Mouse (Mus musculus): ENCODE results near the gene Sash1. TPM values are rescaled to one million over a fixed set of nuclear protein-coding genes. Genes with fewer than 3 reads are reported as not detected.

Sash1 gene
- polyA plus RNA-seq, 1 experiment = 14.4 TPM

DNA sequence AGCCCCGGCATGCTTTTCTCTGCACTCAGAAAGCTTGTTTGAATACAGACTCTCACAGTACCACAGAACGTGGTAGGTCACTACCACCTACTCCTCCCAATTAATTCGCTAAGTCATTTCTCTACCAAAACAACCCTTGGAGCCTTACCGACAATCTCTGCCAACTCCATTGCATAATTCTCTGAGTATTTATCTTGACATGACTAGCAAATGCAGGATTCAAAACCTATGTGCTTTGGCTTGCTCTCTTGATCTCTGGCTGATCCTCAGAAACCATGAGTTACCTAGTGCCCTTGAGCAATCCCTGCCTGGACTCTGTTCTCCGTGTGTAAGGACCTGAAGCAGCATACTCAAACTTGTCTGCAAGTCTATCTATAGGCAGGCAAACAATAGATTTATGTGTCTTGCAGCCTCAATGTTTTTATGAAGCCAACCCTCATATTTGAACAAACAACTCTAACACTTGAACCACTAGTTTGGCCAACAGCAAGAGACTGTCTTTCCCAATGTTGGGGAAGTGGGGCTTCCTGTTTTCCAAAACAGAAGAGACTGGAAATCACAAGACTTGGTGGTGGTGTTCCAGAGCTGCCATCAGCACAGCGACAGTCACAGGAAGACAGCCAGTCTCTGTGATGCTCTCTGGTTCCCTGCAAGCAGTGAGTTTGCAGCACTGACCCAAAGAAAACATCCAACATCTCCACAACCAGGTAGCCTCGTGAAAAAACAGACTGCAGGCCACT is 12.1 kb downstream of the Sash1 start:
- Histone ChIP-seq H3K36me3 (ENCODE audit: control insufficient read depth, insufficient read depth, low read length, poor library complexity, severe bottlenecking) (no peaks in the 10 kb centered on the region), H3K27me3 (ENCODE audit: control insufficient read depth, insufficient read depth, low read length, poor library complexity, severe bottlenecking) (no peaks in the 10 kb centered on the region), H3K9me3 (replicated peaks; ENCODE audit: control insufficient read depth, insufficient read depth, low read length, poor library complexity, severe bottlenecking) (no peaks in the 10 kb centered on the region), H3K4me3 (ENCODE audit: low read depth, low read length) (no peak overlapping the region), H3K27ac (ENCODE audit: insufficient read depth, low read length) (no peak overlapping the region), H3K9ac (ENCODE audit: low read depth, poor library complexity, severe bottlenecking) (no peak overlapping the region), H3K4me1 (ENCODE audit: control insufficient read depth, insufficient read depth, low read length) (no peaks in the 10 kb centered on the region)
- TF ChIP-seq POLR2A (IDR thresholded peaks at IDR 0.05; ENCODE audit: insufficient read depth, low read length) (no peak), CTCF (IDR thresholded peaks at IDR 0.05; ENCODE audit: low read depth, low read length) (no peak), EP300 (IDR thresholded peaks at IDR 0.05; ENCODE audit: insufficient read depth, low read depth, low read length) (no peak)

- H3K4me3 ChIP-seq (ENCODE audit: low read depth, low read length) = no peak overlapping the region
- no peaks in the 10 kb centered on the region for H3K9me3 ChIP-seq (replicated peaks; ENCODE audit: control insufficient read depth, insufficient read depth, low read length, poor library complexity, severe bottlenecking)
- TF ChIP-seq EP300 (IDR thresholded peaks at IDR 0.05; ENCODE audit: insufficient read depth, low read depth, low read length) (no peak), CTCF (IDR thresholded peaks at IDR 0.05; ENCODE audit: low read depth, low read length) (no peak), POLR2A (IDR thresholded peaks at IDR 0.05; ENCODE audit: insufficient read depth, low read length) (no peak)
- H3K36me3 ChIP-seq (ENCODE audit: control insufficient read depth, insufficient read depth, low read length, poor library complexity, severe bottlenecking) = no peaks in the 10 kb centered on the region
- no peaks in the 10 kb centered on the region for H3K27me3 ChIP-seq (ENCODE audit: control insufficient read depth, insufficient read depth, low read length, poor library complexity, severe bottlenecking)
- no peaks in the 10 kb centered on the region for H3K4me1 ChIP-seq (ENCODE audit: control insufficient read depth, insufficient read depth, low read length)
- H3K9ac ChIP-seq (ENCODE audit: low read depth, poor library complexity, severe bottlenecking) = no peak overlapping the region
- no peak overlapping the region for H3K27ac ChIP-seq (ENCODE audit: insufficient read depth, low read length)
These were observed 13.1 kb downstream of the Sash1 start for GRCm38 (mm10) chr10:8872788-8873187.

DNA sequence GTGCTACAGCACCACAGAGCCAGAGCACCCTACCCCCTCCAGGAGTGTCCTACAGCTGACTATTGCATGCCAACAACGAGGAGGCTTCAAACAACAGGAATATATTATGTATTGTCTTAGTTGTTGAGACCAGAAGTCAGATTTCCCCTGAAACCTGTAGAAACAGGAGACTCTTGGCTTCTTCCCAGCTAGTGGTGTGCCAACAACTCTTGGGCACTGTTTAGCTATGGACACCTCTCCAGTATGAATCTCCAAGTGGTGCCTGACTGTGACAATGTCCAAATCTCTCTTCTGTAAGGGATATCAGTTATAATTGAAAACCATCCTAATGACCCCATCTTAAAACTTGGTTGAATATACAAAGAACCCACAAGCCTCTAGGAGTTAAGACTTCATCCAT is 13.9 kb downstream of the Sash1 start:
- Histone ChIP-seq H3K4me1 (ENCODE audit: control insufficient read depth, insufficient read depth, low read length) (no peaks in the 10 kb centered on the region), H3K9me3 (replicated peaks; ENCODE audit: control insufficient read depth, insufficient read depth, low read length, poor library complexity, severe bottlenecking) (no peaks in the 10 kb centered on the region), H3K9ac (ENCODE audit: low read depth, poor library complexity, severe bottlenecking) (no peak overlapping the region), H3K36me3 (ENCODE audit: control insufficient read depth, insufficient read depth, low read length, poor library complexity, severe bottlenecking) (no peaks in the 10 kb centered on the region), H3K27me3 (ENCODE audit: control insufficient read depth, insufficient read depth, low read length, poor library complexity, severe bottlenecking) (no peaks in the 10 kb centered on the region), H3K4me3 (ENCODE audit: low read depth, low read length) (no peak overlapping the region), H3K27ac (ENCODE audit: insufficient read depth, low read length) (no peak overlapping the region)
- TF ChIP-seq POLR2A (IDR thresholded peaks at IDR 0.05; ENCODE audit: insufficient read depth, low read length) = no peak
- TF ChIP-seq CTCF (IDR thresholded peaks at IDR 0.05; ENCODE audit: low read depth, low read length) = no peak
- no peak for TF ChIP-seq EP300 (IDR thresholded peaks at IDR 0.05; ENCODE audit: insufficient read depth, low read depth, low read length)

DNA sequence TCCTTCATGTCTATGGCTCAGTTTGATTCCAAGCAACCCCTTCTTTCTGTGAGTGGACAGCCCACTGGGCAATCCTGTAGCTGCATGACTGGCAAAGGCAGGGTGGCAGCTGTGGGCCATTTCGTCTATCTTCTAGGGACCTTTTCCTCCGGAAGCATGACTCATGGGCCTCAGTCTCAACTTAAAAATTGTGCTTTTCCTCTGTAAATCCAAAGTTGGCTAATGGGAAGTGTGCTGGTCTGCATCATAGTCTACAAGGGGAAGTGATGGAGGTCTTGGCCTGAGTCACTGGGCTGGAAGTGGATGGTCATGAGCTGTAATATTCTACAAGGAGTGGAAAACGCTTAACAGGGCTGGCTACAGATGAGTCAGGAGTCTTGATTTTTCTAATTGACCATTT is 15.5 kb downstream of the Sash1 start:
- H3K27me3 ChIP-seq (ENCODE audit: control insufficient read depth, insufficient read depth, low read length, poor library complexity, severe bottlenecking) = no peaks in the 10 kb centered on the region
- TF ChIP-seq EP300 (IDR thresholded peaks at IDR 0.05; ENCODE audit: insufficient read depth, low read depth, low read length) = no peak
- TF ChIP-seq CTCF (IDR thresholded peaks at IDR 0.05; ENCODE audit: low read depth, low read length) = no peak
- no peak for TF ChIP-seq POLR2A (IDR thresholded peaks at IDR 0.05; ENCODE audit: insufficient read depth, low read length)
- no peaks in the 10 kb centered on the region for H3K4me1 ChIP-seq (ENCODE audit: control insufficient read depth, insufficient read depth, low read length)
- H3K4me3 ChIP-seq (ENCODE audit: low read depth, low read length) = no peak overlapping the region
- H3K27ac ChIP-seq (ENCODE audit: insufficient read depth, low read length) = no peak overlapping the region
- H3K9ac ChIP-seq (ENCODE audit: low read depth, poor library complexity, severe bottlenecking) = no peak overlapping the region
- no peaks in the 10 kb centered on the region for H3K36me3 ChIP-seq (ENCODE audit: control insufficient read depth, insufficient read depth, low read length, poor library complexity, severe bottlenecking)
- H3K9me3 ChIP-seq (replicated peaks; ENCODE audit: control insufficient read depth, insufficient read depth, low read length, poor library complexity, severe bottlenecking) = no peaks in the 10 kb centered on the region

DNA sequence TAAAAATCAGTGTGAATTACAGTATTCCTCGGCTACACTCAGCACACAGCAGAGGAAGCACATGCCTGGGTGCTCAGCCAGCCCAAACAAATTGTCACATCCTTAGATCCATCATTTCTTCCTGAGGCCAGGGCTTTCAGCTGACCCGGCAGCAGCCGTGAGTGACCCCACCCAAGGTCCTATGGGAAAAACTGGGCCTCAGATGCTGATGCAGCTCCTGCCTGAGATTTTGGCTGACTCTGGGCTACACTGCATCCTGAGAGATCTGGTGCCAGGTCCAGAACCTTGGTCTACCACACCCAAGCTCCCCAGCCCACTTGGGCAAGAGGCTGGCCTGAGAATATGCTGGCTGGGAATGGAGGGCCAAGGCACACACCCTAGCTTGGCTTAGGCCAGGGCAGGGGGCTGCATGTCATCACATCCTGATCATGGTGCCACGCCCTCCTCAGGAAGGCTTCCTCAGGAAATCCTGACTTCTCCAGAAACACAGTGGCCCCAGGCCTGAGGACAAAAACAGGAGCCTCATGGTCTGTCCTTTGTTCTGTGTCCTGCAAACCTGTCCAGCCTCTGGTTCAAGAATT is 19.7 kb downstream of the Sash1 start:
- Histone ChIP-seq H3K27me3 (ENCODE audit: control insufficient read depth, insufficient read depth, low read length, poor library complexity, severe bottlenecking) (no peaks in the 10 kb centered on the region), H3K27ac (ENCODE audit: insufficient read depth, low read length) (no peak overlapping the region), H3K9me3 (replicated peaks; ENCODE audit: control insufficient read depth, insufficient read depth, low read length, poor library complexity, severe bottlenecking) (no peaks in the 10 kb centered on the region), H3K4me3 (ENCODE audit: low read depth, low read length) (no peak overlapping the region), H3K9ac (ENCODE audit: low read depth, poor library complexity, severe bottlenecking) (no peak overlapping the region), H3K4me1 (ENCODE audit: control insufficient read depth, insufficient read depth, low read length) (no peaks in the 10 kb centered on the region), H3K36me3 (ENCODE audit: control insufficient read depth, insufficient read depth, low read length, poor library complexity, severe bottlenecking) (no peaks in the 10 kb centered on the region)
- TF ChIP-seq POLR2A (IDR thresholded peaks at IDR 0.05; ENCODE audit: insufficient read depth, low read length) = no peak
- TF ChIP-seq CTCF (IDR thresholded peaks at IDR 0.05; ENCODE audit: low read depth, low read length) = no peak
- TF ChIP-seq EP300 (IDR thresholded peaks at IDR 0.05; ENCODE audit: insufficient read depth, low read depth, low read length) = no peak

DNA sequence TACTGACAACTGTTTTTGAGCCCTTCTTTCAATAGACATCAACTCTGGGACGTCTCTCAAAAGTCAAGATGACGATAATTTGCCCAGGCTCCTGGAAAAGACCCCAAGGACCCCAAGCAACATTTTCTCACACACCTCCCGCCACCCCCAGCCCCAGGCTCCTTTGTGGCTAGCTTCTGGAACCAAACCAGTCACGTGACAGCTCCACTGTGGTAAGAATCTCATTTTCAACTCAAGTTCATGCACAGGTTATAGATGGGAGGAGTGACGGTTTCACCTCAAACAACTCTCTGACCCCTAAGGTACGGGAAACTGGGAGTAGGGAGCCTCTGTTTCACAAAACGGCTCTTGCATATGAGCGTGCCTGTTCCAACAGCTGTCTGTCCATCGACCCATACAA is 25.2 kb downstream of the Sash1 start:
- H3K9ac ChIP-seq (ENCODE audit: low read depth, poor library complexity, severe bottlenecking) = no peak overlapping the region
- H3K4me1 ChIP-seq (ENCODE audit: control insufficient read depth, insufficient read depth, low read length) = no peaks in the 10 kb centered on the region
- H3K36me3 ChIP-seq (ENCODE audit: control insufficient read depth, insufficient read depth, low read length, poor library complexity, severe bottlenecking) = no peaks in the 10 kb centered on the region
- H3K4me3 ChIP-seq (ENCODE audit: low read depth, low read length) = no peak overlapping the region
- H3K27ac ChIP-seq (ENCODE audit: insufficient read depth, low read length) = no peak overlapping the region
- TF ChIP-seq EP300 (IDR thresholded peaks at IDR 0.05; ENCODE audit: insufficient read depth, low read depth, low read length) (no peak), POLR2A (IDR thresholded peaks at IDR 0.05; ENCODE audit: insufficient read depth, low read length) (no peak), CTCF (IDR thresholded peaks at IDR 0.05; ENCODE audit: low read depth, low read length) (no peak)
- H3K9me3 ChIP-seq (replicated peaks; ENCODE audit: control insufficient read depth, insufficient read depth, low read length, poor library complexity, severe bottlenecking) = no peaks in the 10 kb centered on the region
- no peaks in the 10 kb centered on the region for H3K27me3 ChIP-seq (ENCODE audit: control insufficient read depth, insufficient read depth, low read length, poor library complexity, severe bottlenecking)

All from ES-Bruce4 (cell line).